Mouse (Mus musculus) right cerebral cortex, postnatal 14 days (tissue): ENCODE results near the gene Htra3.

ENCODE experiments used
- DNase-seq: peaks from one replicate; pipeline ENCODE4 v3.0.0; 2022

Gene Htra3

DNA sequence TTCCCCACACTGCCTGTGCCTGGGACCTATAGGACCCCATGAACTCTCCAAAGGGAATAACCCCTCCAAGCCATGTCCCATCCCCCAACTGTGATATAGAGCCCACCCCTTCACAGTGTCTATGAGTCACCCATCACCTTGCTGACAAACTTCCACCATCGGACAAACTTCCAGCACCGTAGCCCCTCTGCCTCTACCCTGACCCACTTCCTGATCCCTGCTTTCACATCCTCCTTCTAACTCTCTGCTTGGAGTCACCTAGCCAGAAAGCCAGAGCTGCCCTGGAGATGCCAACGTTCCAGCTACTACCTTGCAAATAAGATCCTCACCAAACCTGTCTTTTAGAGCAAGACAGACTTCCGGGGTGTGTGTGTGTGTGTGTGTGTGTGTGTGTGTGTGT, 14.1 kb upstream of the Htra3 start:
- no peak for DNase-seq

DNA sequence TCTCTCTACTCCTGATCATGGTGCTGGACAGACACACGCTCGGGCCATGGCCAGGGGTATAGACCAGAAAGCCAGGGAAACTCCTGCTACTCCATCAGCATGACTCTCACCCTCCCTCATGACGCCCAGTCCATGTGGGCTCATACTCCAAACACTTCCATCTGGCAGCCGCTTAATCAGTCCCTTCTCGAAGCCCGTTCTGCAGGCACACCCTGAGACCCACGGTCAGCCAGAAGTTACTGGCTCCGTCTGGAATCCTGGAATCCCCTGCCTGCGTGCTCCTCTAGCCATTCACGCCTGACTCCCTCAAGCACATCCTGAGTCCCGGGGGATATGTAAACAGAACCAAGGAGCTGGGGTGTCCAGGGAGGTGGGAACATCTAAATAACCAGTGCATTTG, 11.7 kb upstream of the Htra3 start:
- DNase-seq, result no peak

DNA sequence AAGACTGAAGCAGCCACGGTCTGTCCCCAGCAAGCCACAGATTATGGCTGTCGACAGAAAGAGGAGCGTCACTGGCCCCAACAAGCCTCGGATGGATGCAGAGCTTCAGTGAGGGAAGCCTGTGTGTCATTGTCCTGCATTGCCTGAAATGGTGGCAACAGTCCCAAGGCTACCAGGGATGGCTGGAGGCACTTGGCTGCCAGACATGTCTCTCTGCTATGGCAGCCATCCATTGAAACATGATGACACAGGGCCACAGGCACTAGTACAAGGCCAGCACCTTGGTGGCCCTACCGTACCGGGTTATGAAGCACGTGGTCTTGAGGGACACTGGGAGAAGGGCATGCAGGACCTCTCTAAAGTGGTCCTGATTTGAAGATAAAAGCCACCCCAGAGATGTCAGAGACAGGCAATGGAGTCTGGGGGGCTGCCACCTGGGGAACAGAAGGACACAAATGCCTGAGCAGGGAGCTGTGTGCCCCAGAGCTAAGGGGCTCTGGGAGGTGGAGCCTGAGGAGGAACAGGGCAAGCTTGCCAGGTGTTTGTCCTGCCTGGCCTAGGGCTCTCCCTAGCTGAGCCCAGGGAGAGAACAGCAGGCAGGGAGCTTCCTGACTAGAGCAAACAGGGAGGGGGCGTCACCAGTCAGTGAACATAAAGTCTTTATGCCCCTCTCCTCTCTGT, 11.0 kb upstream of the Htra3 start:
- no peak for DNase-seq

DNA sequence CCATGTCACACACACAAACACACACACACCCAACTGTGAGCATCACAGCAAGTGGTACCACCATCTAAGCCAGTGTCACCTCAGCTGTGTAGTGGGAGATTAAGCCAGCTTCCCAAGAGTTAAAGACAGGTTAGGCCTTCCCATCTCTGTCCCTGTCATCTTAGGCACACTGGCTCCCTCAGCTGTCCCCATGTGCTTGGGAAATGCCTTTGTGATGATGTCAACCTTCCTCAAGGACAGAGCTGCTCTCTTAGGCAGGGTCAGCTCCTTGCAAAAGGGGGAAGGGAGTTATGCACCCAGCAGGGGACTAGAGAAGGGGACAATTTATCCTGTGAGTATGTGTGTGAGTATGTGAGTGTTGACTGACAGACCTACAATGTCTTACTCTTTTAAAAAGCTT, 9.8 kb upstream of the Htra3 start:
- no peak for DNase-seq

DNA sequence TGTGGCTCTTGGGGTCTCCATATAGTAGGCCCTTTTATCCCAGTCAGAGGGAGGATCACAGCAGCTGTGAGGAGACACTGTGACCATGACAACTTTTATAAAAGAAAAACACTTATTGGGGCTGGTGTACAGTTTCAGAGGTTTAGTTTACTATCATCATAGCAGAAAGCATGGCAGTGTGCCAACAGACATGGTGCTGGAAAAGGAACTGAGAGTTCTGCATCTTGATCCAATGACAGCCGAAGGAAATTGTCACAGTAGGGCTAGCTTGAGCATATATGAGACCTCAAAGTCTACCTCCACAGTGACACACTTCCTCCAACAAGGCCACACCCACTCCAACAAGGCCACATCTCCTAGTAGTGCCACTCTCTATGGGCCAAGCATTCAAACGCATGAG, 9.3 kb upstream of the Htra3 start:
- no peak for DNase-seq

DNA sequence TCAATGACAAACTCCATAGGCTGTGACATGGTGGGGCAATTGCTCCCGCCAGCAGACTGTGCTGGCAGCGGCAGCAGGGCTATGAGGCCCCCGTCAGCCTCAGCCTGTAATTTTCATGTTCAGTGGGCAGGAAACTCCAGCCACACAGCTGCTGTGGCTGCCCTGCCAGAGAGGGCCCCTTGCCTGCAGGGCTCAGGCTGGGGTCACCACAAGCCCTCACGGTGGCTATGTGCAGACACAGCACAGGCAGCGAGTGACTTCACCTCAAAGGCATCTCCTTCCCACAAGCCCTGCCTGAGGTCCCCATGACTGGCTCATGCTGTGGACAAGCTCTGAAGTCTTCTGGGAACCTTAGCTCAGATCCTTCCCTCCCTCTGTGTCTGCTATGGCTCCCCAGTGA, 7.5 kb upstream of the Htra3 start:
- no peak for DNase-seq

DNA sequence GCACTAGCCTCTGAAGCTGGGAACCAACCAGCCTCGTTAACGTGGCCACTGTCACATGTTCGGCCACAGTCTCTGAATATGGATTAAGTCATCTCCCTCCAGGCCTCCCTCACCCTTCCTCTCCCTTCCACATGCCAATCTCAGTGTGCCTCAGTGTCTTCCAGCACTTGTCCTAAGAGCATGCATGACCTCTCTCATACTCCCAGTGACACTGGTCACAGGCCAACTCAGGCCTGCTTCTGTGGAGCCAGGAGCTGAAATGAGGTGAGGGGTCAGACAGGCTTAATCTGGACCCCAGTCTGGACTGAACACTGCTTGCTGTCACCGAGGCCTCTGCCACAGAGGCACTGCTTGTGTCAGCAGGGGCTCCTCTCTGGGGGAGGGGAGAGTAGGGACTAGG, 6.8 kb upstream of the Htra3 start:
- DNase-seq, result no peak

DNA sequence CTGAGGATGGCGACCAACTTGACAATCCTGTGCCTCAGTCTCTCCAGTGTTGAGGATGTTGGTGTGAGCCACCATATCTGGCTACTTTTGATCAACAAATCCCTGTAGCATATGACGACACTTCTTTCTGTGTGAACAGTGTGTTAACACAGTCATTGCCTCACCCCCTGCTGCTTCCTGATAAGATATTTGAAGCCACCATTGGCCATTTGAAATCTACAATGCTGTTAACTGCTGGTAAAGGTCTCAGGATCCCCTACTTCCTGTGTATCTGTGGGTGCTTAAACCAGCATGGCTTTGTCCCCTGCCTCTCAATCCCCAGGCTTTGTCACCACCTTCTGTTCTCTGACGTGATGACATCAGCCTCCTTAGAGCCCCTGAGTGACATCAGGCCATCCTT, 5.5 kb upstream of the Htra3 start:
- DNase-seq, result no peak

DNA sequence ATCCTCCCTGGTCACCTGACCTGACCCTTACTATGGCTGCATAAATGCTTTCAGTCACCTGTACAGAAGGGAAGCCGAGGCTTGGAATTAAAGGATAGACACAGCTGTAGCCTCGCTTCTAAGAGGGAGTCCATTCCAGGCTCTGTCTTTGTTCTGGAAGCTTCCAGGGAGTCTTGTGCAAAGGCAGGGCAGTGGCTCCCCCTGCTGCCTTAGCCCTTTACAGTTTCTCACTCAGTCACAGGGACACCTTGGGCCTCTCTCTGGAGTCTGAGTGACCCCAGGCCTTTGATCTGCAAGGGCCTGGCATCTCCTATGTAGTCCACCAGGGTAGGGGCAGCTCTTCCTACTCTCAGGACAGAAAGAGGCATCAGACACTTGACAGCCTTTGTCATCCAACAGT, 1.4 kb upstream of the Htra3 start:
- peak; percentile 46 for DNase-seq

DNA sequence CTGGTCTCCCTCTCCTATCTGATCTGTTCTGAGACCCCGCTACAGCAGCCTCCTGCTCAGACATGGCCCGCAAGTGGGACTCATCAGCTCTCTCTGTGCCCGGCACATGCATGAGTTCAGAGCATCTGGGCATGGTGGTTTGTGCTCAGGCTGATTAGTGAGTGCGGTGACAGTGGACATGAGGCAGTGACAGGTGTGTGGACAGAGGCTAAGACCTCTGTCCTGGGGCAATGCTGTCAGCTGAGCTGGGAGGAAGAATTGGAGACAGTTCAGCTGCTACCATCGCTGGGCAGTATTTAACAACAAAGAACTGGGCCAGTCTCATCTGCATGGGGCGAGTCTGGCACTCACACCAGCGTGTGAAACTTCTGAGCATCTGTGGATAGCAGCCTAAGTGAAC, 2.6 kb downstream of the Htra3 start:
- DNase-seq, result no peak

DNA sequence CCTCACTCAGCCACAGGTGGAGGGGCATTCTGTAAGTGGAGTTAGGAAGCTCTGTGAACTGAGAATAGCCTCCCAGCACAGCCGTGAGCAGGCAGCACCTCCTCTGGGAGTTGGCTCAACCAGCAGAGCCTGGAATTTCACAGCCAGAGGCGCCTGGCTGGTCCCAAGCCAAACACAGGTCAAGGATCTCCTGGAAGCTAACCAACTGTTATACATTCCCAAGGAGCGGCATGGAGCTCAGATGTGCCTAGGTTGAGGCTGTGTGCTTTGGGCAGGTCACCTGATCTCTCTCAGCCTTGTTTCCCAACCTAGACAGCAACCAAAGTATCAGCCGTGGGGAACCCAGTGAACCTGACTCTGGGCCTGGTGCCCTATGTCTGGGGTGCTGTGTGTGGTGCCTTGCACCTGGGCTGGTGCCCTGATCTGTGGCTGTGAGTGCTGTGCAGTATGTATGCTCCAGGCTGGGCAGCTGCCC, 5.5 kb downstream of the Htra3 start:
- DNase-seq, result no peak

DNA sequence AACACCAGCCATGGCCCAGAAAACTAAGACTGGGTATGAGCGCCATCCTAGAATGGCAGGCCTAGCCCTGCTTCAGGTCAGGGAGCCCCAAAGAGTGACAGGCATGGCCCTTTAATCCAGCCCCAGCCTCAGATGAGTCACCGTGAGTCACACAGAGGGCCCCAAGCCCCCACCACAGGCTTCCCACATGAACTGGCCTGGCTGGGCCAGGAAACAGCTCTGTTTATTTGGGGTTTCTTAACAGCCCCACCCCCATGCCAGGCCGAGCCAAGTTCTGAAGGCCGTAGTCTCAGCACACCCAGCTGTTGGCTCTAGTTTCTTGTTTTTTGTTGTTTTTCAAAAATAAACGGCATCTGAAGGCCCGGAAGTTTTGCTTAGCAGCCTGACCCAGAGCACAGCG, 6.5 kb downstream of the Htra3 start:
- peak; percentile 59 for DNase-seq

DNA sequence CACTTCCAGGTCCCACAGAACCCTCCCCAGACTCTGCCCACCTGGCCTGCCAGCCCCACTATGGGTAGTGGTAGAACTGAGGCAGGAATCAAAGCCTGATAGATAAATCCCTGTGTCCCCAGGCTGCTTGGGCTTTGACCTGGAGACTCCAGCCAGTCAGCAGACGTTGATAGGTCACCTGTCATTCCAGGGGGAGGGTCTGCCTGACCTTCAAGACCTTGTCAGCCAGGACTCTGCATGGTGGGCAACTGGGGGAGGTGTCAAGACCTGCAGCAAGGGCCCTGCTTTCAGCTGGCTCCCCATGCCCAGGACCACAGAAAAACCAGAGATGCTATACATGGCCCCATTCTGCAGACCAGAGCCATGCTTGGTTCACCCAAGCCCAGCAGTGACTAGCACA, 7.0 kb downstream of the Htra3 start:
- no peak for DNase-seq

DNA sequence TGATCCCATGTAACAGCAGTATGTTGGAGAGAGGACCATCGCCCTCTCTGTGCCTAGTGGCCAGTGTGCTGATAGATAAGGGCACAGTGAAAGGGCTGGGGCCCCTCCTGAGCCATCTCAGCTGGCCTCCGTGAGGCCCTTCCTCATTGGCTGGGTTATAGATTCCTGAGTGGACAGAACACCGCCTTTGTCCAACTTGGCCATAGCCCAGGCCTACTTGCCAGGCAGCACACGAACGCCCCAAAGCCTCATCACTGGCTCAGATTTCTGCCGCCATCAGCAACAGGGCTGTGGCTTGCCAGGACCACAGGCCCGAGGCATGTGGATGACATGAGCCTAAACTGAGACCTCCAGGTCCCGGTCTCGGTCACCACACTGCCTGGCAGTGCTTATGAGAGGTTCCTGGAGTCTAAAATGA, 8.1 kb downstream of the Htra3 start:
- DNase-seq, result peak; percentile 40

DNA sequence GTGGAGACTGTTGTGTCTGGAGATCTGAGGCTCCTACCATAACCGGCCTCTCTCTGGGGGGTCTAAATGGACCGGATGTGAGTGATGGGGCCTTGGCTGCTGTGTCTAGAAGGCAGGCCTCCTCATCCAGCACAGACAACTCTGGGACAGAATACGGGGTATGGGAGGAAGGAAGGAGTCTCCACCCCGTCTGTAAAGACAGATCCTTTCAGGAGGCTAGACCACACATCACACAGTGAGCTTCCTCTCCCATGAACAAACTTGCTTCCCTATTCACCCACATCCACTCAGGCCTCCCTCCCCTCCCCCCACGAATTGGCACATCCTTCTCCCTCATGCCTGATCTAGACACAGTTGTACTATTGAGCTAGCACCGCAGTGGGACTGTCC, 9.2 kb downstream of the Htra3 start:
- peak; percentile 62 for DNase-seq

DNA sequence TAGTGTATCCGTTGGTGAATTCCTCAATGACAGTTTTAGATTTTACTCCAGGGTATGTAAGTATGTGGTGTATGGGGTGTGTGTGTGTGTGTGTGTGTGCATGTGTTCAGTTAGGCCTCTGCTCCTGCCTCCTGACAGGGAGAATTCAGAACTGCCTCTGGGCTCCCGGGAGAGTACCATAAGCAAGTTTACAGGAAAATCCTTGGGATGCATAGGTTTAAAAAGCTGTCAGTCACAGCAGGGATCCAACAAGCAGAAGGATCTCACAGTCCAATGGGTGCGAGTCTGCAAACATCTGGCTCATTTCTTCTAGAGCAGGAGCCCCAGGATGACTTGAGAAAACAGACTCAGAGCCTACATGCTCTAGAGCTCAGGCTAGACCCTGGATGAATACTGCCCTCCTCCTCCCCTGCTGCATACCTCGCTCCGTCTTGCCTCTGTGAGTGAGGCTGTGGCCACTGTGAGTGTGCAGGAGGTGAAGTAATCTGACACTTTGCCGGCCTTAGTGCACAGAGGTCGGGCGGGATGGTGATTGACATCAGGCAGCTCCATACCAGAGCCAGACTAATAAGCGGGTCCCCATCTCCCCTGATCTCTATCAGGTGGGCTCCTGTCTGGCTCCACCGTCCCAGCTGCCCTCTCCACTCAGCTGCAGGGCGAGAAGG, 9.7 kb downstream of the Htra3 start:
- no peak for DNase-seq

DNA sequence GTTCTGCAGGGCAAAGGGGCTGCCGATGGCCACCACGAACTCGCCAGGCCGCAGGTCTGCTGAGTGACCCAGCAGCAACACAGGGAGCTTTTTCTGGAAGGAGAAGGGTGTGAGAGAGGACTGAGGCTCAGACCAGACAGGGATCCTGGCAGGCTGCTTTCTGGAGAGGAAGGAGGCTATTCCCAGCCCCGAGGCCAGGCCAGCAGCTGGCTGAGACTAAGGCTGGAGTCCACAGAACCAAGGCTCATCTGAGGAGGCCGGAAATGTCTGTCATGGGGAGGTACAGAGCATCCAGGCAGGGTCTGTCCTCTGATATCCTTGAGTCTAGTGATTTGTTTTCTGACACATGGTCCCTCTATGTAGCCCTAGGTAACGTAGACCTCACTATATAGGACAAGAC, 13.4 kb downstream of the Htra3 start:
- DNase-seq, result no peak

DNA sequence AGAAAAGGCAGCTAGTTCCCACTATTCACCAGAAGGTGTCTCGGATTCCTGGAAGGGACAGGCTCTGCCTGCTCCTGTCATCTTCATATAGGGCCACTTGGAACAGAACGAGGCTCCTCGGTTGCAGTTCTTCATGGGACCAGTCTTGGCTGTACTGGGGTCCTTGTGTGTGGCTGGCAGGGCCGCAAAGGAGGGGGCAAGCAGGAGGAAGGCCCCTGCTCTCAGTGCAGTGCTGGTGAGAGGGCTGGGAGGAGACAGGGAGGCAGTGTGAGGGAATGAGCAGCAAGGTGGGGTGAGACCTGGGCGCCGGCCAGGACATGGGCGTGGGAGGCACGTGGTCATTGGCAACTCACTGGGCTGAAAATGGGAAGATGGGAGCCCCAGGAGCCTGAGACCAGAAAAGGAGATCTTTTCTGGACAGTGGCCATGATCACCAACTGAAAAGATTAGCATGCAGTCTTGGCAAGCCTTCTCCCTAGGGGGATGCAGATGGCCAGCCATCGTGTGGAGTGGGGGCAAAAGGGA, 17.5 kb downstream of the Htra3 start:
- DNase-seq, result no peak

DNA sequence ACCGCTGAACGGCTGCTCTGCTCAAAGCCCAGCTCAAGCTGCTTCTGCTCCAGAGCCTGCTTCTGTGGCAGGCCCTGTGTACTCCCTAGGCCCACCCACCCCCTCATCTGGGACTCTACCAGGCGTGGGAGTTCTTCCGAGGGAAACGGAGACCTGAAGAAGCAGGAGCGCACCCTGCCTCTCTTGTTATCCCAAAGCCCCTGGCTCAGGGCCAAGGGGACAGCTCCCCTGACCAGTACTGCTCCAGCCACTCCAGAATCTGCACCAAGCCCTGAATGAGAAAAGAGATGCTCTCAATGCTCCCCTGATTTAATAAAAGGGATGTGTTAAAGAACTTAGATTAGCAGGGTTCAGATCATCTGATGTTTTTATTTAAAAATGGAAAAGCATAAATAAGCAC, 18.4 kb downstream of the Htra3 start:
- no peak for DNase-seq

DNA sequence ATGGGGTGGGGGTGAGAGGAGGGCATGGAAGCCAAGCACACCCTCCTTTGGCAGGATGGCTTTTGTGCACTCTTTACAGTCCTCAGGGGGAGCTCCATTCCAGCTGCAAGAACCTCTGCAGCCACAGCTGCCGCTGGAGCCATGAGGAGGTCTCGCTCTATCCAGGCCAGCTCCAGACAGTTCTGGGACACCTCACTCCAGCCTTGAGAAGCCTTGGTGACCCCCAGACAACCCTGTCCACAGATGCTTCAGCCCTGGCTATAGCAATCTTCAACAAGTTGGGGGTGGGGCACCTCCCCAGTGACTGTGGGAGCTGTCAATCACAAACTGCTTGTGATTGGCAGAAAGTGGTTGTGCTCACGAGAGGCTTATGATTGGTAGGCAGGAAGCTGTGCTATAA, 20.1 kb downstream of the Htra3 start:
- no peak for DNase-seq

DNA sequence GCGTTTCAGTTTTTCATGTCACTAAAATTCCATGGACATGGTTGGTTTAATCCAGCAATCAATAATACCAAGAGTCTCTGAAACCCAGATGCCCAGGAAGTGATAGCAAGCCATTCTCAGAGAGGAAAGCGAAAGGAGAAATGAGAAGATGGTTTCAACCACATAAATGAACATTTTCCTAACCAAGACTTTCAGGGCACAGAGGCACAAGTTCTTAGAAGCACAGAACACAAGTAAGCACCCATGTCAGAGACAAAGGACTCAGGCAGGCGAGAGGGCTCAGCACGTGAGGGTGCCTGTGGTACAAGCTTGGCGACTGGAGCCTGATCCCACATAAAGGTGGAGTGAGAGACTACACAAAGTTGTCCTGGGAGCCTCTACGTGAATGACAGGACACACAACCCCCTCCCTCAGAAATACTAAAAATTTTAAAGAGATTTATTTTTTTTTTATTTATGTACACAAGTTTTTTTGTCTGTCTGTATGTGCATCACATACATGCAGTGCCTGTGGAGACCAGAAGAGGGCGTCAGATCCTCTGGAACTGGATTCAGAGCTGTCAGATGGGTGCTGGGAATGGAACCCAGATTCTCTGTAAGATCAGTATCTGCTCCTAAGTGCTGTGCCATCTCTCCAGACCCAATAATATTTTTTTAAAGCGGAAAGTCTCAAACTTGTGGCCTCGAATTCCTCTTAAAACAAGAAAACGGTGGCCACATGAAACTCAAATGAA, 23.7 kb downstream of the Htra3 start:
- DNase-seq, result no peak

DNA sequence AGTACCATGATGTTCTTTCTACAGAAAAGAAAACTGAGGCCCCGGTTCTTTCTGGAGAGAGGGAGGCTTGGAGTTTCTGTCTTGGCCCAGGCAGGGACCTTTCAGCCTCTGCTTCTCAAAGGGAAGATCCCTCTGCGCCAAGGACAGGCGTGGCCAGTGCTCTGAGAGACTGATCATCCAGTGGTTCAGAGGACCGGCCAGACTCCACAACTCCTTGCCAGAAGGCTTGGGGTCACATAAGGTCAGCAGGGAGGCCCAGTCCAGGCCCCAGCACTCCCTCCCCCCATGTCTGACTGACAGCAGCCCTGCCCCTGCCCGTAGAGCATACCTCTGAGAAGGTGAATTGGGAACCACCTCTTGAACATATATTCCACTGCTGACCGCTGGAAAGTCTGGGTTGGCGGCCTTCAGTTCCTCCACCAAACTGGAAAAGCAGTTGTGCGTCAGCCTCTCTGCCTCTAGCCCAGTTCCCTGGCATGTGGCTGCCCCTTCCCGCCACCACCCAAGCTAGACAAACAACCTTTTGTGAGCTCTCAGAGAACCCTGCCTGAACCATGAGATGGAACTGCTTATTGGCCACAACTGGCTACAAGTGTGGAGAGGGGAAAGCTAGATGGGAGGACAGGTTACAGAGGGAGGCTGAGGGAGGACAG, 25.7 kb downstream of the Htra3 start:
- DNase-seq, result no peak

DNA sequence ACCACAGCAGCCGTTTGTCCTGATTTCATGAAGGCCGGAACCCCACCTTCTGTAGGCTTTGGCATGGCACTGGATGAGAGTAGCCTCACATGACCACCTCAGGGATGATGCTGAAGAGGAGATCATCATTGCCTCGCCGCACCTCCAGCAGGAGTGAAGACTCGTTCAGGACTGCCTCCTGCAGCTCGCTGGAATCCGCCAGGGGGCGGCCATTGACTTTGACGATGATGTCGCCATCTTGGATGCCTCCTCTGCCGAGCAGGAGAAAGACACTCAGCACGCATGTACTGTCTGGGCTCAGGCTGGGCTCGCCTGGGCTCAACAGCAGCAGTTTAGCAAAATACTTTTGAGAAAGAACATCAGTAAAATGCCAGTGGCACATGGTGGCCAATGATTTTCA, 26.7 kb downstream of the Htra3 start:
- DNase-seq, result no peak

DNA sequence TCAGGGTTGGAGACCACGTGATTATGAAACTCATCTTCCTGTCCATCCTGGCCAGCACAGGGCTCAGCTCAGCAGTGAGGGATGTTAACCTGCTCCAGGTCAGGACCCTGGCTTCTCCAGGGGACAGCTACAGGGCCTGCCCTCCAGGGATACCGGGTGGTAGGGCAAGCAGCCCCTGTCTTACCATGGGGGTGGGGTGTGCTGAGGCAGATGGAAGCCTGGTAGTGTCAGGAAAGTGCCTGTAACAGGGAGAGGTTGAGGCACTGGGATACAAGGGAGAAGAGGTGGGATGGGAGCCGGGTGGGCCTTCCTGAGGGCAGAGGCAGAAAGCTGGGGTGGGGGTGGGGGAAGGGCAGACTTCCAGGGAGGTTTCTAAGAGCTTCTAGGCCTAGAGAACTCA, 27.3 kb downstream of the Htra3 start:
- no peak for DNase-seq
